Mouse (Mus musculus): ENCODE results near the gene Arpc3.

The Arpc3 gene

GRCm38 (mm10) chr5:122460656-122461055 is 69.0 kb downstream of the Arpc3 start:
- no peak for DNase-seq (ENCODE audit: low read depth, low spot score)
- no peaks in the 10 kb centered on the region for H3K27me3 ChIP-seq (ENCODE audit: control insufficient read depth, insufficient read depth, low read length, poor library complexity, severe bottlenecking)
- peaks cover 24% of the 10 kb centered on the region for H3K36me3 ChIP-seq (ENCODE audit: control insufficient read depth, insufficient read depth, low read length, poor library complexity, severe bottlenecking)

GRCm38 (mm10) chr5:122461431-122461830 is 69.8 kb downstream of the Arpc3 start:
- no peak for DNase-seq (ENCODE audit: low read depth, low spot score)
- no peaks in the 10 kb centered on the region for H3K27me3 ChIP-seq (ENCODE audit: control insufficient read depth, insufficient read depth, low read length, poor library complexity, severe bottlenecking)
- H3K36me3 ChIP-seq (ENCODE audit: control insufficient read depth, insufficient read depth, low read length, poor library complexity, severe bottlenecking) = peaks cover 22% of the 10 kb centered on the region

Measured in splenic B cell, adult 2 months (primary cell).